Mouse (Mus musculus): ENCODE measurements at regions not wholly inside any gene's neighbourhood (a gene's known extent, or its start where the extent isn't known, plus 50 kb on each side); places are given as distances from the start of the nearest gene placed in this dataset.

- TF ChIP-seq POLR2A (IDR thresholded peaks at IDR 0.05; ENCODE audit: borderline replicate concordance, insufficient read depth, low read length) (no peak), CTCF (IDR thresholded peaks at IDR 0.05; ENCODE audit: borderline replicate concordance, insufficient read depth, low read depth, low read length) (no peak)
Observed at GRCm38 (mm10) chr14:25357805-25358204, 101.2 kb upstream of the Zmiz1 start.

Measured in cerebellum, adult 2 months (tissue).